Mouse (Mus musculus) limb, embryonic 15.5 days (tissue): ENCODE data around the gene H2-T24. TPM values are rescaled to one million over a fixed set of nuclear protein-coding genes. Genes with fewer than 3 reads are reported as not detected.

Experiments
- ATAC-seq: fragments of 200-750 bp; cut with Nextera tagmentation; 2 replicates; pipeline ENCODE4 v1.8.0; 2017; ENCODE audit warnings: low read depth, moderate TSS enrichment; ENCODE audit not compliant: insufficient number of reproducible peaks, low FRiP score, low TSS enrichment
- H3K27ac ChIP-seq: fragments of 300-500 bp; sonication (generic); 2 replicates; pipeline ENCODE4 v1.5.1; 2015; ENCODE audit warnings: moderate library complexity, mild to moderate bottlenecking, inconsistent platforms
- H3K27me3 ChIP-seq: fragments of 300-500 bp; sonication (generic); 2 replicates; pipeline ENCODE4 v1.6.1; 2015; ENCODE audit warnings: inconsistent platforms
- H3K36me3 ChIP-seq: fragments of 300-500 bp; sonication (generic); 2 replicates; pipeline ENCODE4 v1.6.1; 2015; ENCODE audit warnings: inconsistent platforms
- H3K4me1 ChIP-seq: fragments of 300-500 bp; sonication (generic); 2 replicates; pipeline ENCODE4 v1.6.1; 2015; ENCODE audit warnings: inconsistent platforms
- H3K4me2 ChIP-seq: fragments of 300-500 bp; sonication (generic); 2 replicates; pipeline ENCODE4 v1.6.1; 2015; ENCODE audit warnings: mild to moderate bottlenecking, inconsistent platforms
- H3K4me3 ChIP-seq: fragments of 300-500 bp; sonication (generic); 2 replicates; pipeline ENCODE4 v1.5.1; 2015; ENCODE audit warnings: mild to moderate bottlenecking, inconsistent platforms
- H3K9ac ChIP-seq: fragments of 300-500 bp; sonication (generic); 2 replicates; pipeline ENCODE4 v1.6.1; 2015; ENCODE audit warnings: inconsistent platforms
- H3K9me3 ChIP-seq: fragments of 300-500 bp; sonication (generic); 2 replicates; pipeline ENCODE4 v1.6.1; 2016; ENCODE audit warnings: inconsistent platforms
- WGBS: fragments of 180-500 bp; shearing (Covaris S2); methylation state at CpG from one replicate; pipeline ENCODE4 v1.1.7; 2015; 5-methylcytosine and 5-hydroxymethylcytosine counted together
- microRNA counts: library from miRNA; unstranded; fragments of <30 nt; microRNA quantifications from one replicate; lab custom pipeline; 2016
- microRNA-seq: library from miRNA; unstranded; fragments of <30 nt; microRNA quantifications from one replicate; pipeline ENCODE4, GENCODE M21; 2016
- polyA plus RNA-seq: library from polyadenylated mRNA; unstranded; fragments of >200 nt; fragmentation: Nextera tagmentation; extraction: Ambion mirVana; gene quantifications from 2 replicates; pipeline ENCODE4 v1.2.1, GENCODE M21; 2015

The H2-T24 gene
- polyA plus RNA-seq, 1 experiment from 2014 or later = 2.9 TPM

GRCm38 (mm10) chr17:35978811-35979400, 41.5 kb downstream of the H2-T24 start:
- Histone ChIP-seq H3K9me3 (no peaks in the 10 kb centered on the region), H3K36me3 (peaks cover 39% of the 10 kb centered on the region), H3K4me3 (peak overlapping the region; percentile 94), H3K27ac (peak overlapping the region; percentile 98), H3K9ac (peak overlapping the region; percentile 77), H3K27me3 (no peaks in the 10 kb centered on the region), H3K4me1 (peaks cover 22% of the 10 kb centered on the region), H3K4me2 (peak overlapping the region; percentile 82)
- ATAC-seq = peak; percentile 72
- WGBS = under 1% methylated on average over 41 of the region's 41 CpGs

- Histone ChIP-seq H3K4me3 (no peak overlapping the region), H3K9ac (no peak overlapping the region), H3K27me3 (no peaks in the 10 kb centered on the region), H3K27ac (no peak overlapping the region), H3K36me3 (peaks cover 28% of the 10 kb centered on the region), H3K9me3 (no peaks in the 10 kb centered on the region), H3K4me2 (no peak overlapping the region), H3K4me1 (peaks cover 12% of the 10 kb centered on the region)
- 58% methylated on average over 1 of the region's 1 CpGs for WGBS
- no peak for ATAC-seq
These were observed 48.2 kb downstream of the H2-T24 start for GRCm38 (mm10) chr17:35972131-35972530.

- Histone ChIP-seq H3K4me1 (peaks cover 12% of the 10 kb centered on the region), H3K9ac (peak within 1 kb of the TSS; percentile 89), H3K9me3 (no peaks in the 10 kb centered on the region), H3K4me3 (peak within 1 kb of the TSS; percentile 97), H3K4me2 (peak within 1 kb of the TSS; percentile 75), H3K27me3 (no peaks in the 10 kb centered on the region), H3K36me3 (peaks cover 32% of the 10 kb centered on the region), H3K27ac (peak within 1 kb of the TSS; percentile 85)
- ATAC-seq = peak; percentile 94
- WGBS = under 1% methylated on average over 68 of the region's 68 CpGs
These were observed 50.7 kb downstream of the H2-T24 start, which contains the start of gene Abcf1 for GRCm38 (mm10) chr17:35969418-35970389. TSS of gene Abcf1 (minus strand) at chr17:35969761.

- H3K27me3 ChIP-seq = no peaks in the 10 kb centered on the region
- no peak overlapping the region for H3K4me2 ChIP-seq
- no peaks in the 10 kb centered on the region for H3K9me3 ChIP-seq
- H3K9ac ChIP-seq = no peak overlapping the region
- peaks cover 12% of the 10 kb centered on the region for H3K4me1 ChIP-seq
- ATAC-seq = no peak
- H3K4me3 ChIP-seq = no peak overlapping the region
- 89% methylated on average over 2 of the region's 2 CpGs for whole genome bisulfite sequencing
- no peak overlapping the region for H3K27ac ChIP-seq
- peaks cover 35% of the 10 kb centered on the region for H3K36me3 ChIP-seq
These were observed 52.7 kb downstream of the H2-T24 start for GRCm38 (mm10) chr17:35967621-35968020.

GRCm38 (mm10) chr17:35963279-35963678, 57.1 kb downstream of the H2-T24 start:
- Histone ChIP-seq H3K4me2 (no peak overlapping the region), H3K9me3 (no peaks in the 10 kb centered on the region), H3K27me3 (no peaks in the 10 kb centered on the region), H3K4me1 (0 out of 2 replicates have a peak, but pooled peaks cover 2% of the 10 kb centered on the region), H3K4me3 (no peak overlapping the region), H3K9ac (no peak overlapping the region), H3K27ac (no peak overlapping the region), H3K36me3 (peaks cover 71% of the 10 kb centered on the region)
- no peak for ATAC-seq
- WGBS = 85% methylated on average over 10 of the region's 10 CpGs

GRCm38 (mm10) chr17:35958533-35959223, 61.7 kb downstream of the H2-T24 start:
- no peak overlapping the region for H3K27ac ChIP-seq
- no peaks in the 10 kb centered on the region for H3K9me3 ChIP-seq
- H3K9ac ChIP-seq = no peak overlapping the region
- no peak for ATAC-seq
- H3K27me3 ChIP-seq = no peaks in the 10 kb centered on the region
- WGBS = 95% methylated on average over 15 of the region's 15 CpGs
- peaks cover 85% of the 10 kb centered on the region for H3K36me3 ChIP-seq
- H3K4me3 ChIP-seq = no peak overlapping the region
- H3K4me1 ChIP-seq = no peaks in the 10 kb centered on the region
- H3K4me2 ChIP-seq = no peak overlapping the region

MicroRNAs encoded within 50 kb of the gene (microRNA counts, 519-probe panel; counts per million panel counts)
- 1,608 counts per million, percentile 21 among the panel's probes with 10 or more counts for microRNA mmu-miR-877 (lab: Ali Mortazavi, UCI)

Small RNA genes within 50 kb of the gene (microRNA-seq; reads per million reads assigned to microRNA genes)
- gene Mir877 = 39.3 reads per million, percentile 37 among the genes with 10 or more reads in this experiment

Other genes starting within 250 kb of the H2-T24 start
- 23.2 and 27.5 TPM in 2 replicates for gene Ier3, start 198.9 kb downstream of the H2-T24 start, polyA plus RNA-seq
- 60.2 and 70.9 TPM in 2 replicates for gene Flot1, start 197.3 kb downstream of the H2-T24 start, polyA plus RNA-seq
- 811 and 833 TPM in 2 replicates for gene Tubb5, start 182.3 kb downstream of the H2-T24 start, polyA plus RNA-seq
- gene Mdc1, start 179.0 kb downstream of the H2-T24 start, polyA plus RNA-seq = 13.0 and 15.0 TPM in 2 replicates
- 55.5 and 59.0 TPM in 2 replicates for gene Nrm, start 159.2 kb downstream of the H2-T24 start, polyA plus RNA-seq
- 24.8 and 28.8 TPM in 2 replicates for gene Ppp1r18, start 155.0 kb downstream of the H2-T24 start, polyA plus RNA-seq
- gene Dhx16, start 140.7 kb downstream of the H2-T24 start, polyA plus RNA-seq = 36.8 and 41.3 TPM in 2 replicates
- 18.0 and 23.0 TPM in 2 replicates for gene 2310061I04Rik, start 123.1 kb downstream of the H2-T24 start, polyA plus RNA-seq
- gene Atat1, start 110.5 kb downstream of the H2-T24 start, polyA plus RNA-seq = 58.9 and 59.1 TPM in 2 replicates
- gene Mrps18b, start 104.2 kb downstream of the H2-T24 start, polyA plus RNA-seq = 72.4 and 77.1 TPM in 2 replicates
- 35.0 and 40.1 TPM in 2 replicates for gene Ppp1r10, start 104.1 kb downstream of the H2-T24 start, polyA plus RNA-seq
- gene Abcf1, start 50.8 kb downstream of the H2-T24 start, polyA plus RNA-seq = 84.7 and 84.9 TPM in 2 replicates
- gene Gnl1, start 40.7 kb downstream of the H2-T24 start, polyA plus RNA-seq = 53.7 and 60.0 TPM in 2 replicates
- gene Prr3, start 40.3 kb downstream of the H2-T24 start, polyA plus RNA-seq = 33.8 and 36.0 TPM in 2 replicates
- gene H2-T23, start 12.3 kb upstream of the H2-T24 start, polyA plus RNA-seq = 19.2 and 20.4 TPM in 2 replicates
- 29.0 and 32.3 TPM in 2 replicates for gene H2-T22, start 22.2 kb upstream of the H2-T24 start, polyA plus RNA-seq
- not detected in 2 replicates for gene Gm6034, start 22.4 kb upstream of the H2-T24 start, polyA plus RNA-seq
- gene Gm11127, start 37.8 kb upstream of the H2-T24 start, polyA plus RNA-seq = not detected in 2 replicates
- not detected in 2 replicates for gene Gm19684, start 101.1 kb upstream of the H2-T24 start, polyA plus RNA-seq
- gene Gm7030, start 108.9 kb upstream of the H2-T24 start, polyA plus RNA-seq = not detected in 2 replicates
- not detected in 2 replicates for gene Gm8909, start 148.0 kb upstream of the H2-T24 start, polyA plus RNA-seq
- gene H2-T3, start 169.7 kb upstream of the H2-T24 start, polyA plus RNA-seq = not detected in 2 replicates
- gene Rpp21, start 237.5 kb upstream of the H2-T24 start, polyA plus RNA-seq = 89.3 and 104 TPM in 2 replicates